Mouse (Mus musculus): ENCODE results near the gene Hoxd12. TPM values are rescaled to one million over a fixed set of nuclear protein-coding genes. Genes with fewer than 3 reads are reported as not detected.

Gene Hoxd12
- polyA plus RNA-seq (2016; fragmentation: Nextera tagmentation; extraction: Ambion mirVana), result 26.0 and 44.8 TPM in 2 replicates

DNA sequence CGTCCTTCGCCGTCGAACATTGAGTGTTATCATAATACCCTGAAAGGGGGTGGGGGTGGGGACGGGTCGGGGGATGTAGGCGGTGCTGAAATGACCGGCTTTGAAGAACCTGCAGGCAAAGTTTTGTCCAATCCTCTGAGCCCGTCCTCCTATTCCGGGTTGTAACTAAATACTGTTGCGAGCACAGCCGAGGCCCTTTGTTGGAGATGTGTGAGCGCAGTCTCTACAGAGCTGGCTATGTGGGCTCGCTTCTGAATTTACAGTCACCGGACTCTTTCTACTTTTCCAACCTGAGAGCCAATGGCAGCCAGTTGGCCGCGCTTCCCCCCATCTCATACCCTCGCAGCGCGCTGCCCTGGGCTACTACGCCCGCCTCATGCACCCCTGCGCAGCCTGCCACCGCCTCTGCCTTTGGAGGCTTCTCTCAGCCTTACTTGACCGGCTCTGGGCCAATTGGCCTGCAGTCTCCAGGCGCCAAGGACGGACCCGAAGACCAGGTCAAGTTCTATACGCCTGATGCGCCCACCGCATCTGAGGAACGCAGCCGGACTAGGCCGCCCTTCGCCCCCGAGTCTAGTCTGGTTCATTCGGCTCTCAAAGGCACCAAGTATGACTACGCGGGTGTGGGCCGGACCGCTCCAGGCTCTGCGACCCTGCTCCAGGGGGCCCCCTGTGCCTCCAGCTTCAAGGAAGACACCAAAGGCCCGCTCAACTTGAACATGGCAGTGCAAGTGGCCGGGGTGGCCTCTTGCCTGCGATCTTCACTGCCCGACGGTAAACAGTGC lies at the start of gene Hoxd12:
Gene Hoxd12, plus strand, starts transcription at position 133 of the 785 bp plus-strand sequence.
- Histone ChIP-seq H3K27me3 (ENCODE audit: low read depth, poor library complexity, severe bottlenecking) (peaks cover 100% of the 10 kb centered on the region), H3K4me1 (peaks cover 90% of the 10 kb centered on the region), H3K9me3 (replicated peaks) (no peaks in the 10 kb centered on the region), H3K4me3 (peak within 1 kb of the TSS; percentile 80), H3K36me3 (no peaks in the 10 kb centered on the region), H3K27ac (peak within 1 kb of the TSS; percentile 90)
- WGBS, result 1% methylated on average over 47 of the region's 47 CpGs
- DNase-seq (ENCODE audit: low spot score), result peak; percentile 77

DNA sequence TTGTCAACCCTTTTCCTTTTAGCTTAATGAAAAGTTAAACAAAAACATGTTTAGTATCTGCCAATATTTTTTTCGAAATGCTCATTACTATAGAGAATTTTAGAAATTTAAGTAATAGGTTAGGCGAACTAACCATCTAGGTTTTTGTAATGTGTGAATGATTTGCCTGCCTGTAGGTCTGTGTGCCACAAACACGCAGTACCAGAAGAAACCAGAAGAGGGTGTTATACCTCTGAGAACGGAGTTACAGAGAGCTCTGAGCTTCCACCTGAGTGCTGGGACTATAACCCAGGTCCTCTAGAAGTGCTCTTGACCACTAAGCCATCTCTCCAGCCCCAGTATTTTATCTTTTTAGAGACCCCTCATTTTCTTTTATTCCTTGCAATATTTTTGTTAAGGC lies 39.4 kb upstream of the Hoxd12 start:
- Histone ChIP-seq H3K4me1 (no peaks in the 10 kb centered on the region), H3K27me3 (ENCODE audit: low read depth, poor library complexity, severe bottlenecking) (peaks cover 13% of the 10 kb centered on the region), H3K9me3 (replicated peaks) (no peaks in the 10 kb centered on the region), H3K36me3 (no peaks in the 10 kb centered on the region), H3K27ac (no peak overlapping the region), H3K4me3 (no peak overlapping the region)
- WGBS, result 71% methylated on average over 4 of the region's 4 CpGs
- DNase-seq (ENCODE audit: low spot score), result no peak

DNA sequence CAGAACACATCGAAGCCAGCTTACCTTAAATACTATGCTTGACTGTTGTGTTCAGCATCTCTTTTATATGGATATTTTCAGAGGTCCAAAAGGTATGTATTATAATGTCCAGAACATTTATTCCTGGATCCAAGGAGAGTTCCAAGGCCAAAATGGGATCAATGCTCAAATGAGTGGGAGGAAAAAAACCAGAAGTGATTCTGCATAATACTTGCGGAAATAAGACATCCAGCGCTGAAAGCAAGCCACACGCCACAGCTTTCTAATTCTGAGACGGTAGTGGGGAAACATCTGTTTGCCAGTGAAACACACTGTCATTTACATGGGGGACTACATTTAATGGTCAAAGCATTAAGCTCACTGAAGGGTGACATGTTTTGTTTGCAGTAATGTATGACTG lies 32.4 kb upstream of the Hoxd12 start:
- H3K4me3 ChIP-seq, result no peak overlapping the region
- WGBS, result 81% methylated on average over 5 of the region's 5 CpGs
- no peaks in the 10 kb centered on the region for H3K36me3 ChIP-seq
- H3K9me3 ChIP-seq (replicated peaks), result no peaks in the 10 kb centered on the region
- H3K4me1 ChIP-seq, result peaks cover 6% of the 10 kb centered on the region
- H3K27ac ChIP-seq, result no peak overlapping the region
- DNase-seq (ENCODE audit: low spot score), result no peak
- peaks cover 68% of the 10 kb centered on the region for H3K27me3 ChIP-seq (ENCODE audit: low read depth, poor library complexity, severe bottlenecking)

- no peaks in the 10 kb centered on the region for H3K9me3 ChIP-seq (replicated peaks)
- no peak for DNase-seq (ENCODE audit: low spot score)
- no peak overlapping the region for H3K27ac ChIP-seq
- 89% methylated on average over 3 of the region's 3 CpGs for WGBS
- H3K4me3 ChIP-seq, result no peak overlapping the region
- no peaks in the 10 kb centered on the region for H3K36me3 ChIP-seq
- peaks cover 36% of the 10 kb centered on the region for H3K4me1 ChIP-seq
- H3K27me3 ChIP-seq (ENCODE audit: low read depth, poor library complexity, severe bottlenecking), result peaks cover 87% of the 10 kb centered on the region
Observed at GRCm38 (mm10) chr2:74645631-74646030, 29.2 kb upstream of the Hoxd12 start.

DNA sequence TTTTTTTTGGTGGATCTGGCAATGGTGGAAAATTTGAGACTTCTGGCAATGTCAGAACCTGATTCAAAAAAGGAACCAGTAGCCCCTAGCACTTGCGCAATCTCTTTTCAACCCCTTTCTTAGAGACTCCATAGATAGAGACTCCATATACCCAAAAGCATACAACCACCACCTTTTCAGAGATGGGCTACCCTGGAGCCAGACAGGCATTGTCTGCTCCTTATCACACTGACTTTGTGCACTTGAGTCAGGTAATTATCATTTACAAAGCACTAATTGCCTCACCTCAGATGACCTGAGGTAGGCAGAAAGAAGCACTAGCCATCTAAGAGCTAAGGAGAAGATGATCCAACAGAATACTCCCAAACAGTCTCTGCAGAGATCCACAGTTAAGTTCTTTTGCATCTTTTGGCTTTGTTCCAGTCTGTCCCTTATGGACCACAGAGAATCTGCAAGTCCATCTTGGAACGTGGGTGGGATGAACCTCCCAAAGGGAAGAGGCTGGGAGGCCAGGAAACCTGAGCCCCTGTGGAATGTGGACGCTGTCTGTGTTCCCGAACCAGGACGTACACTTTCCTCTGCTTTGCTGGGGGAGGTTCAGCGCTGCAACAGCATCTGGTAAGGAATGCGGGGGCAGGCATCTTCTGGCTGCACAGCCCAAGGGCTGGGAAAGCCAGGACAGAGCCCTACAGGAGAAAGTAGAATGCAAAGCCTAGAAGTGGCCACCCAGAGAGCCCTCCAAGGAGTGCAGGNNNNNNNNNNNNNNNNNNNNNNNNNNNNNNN lies 27.5 kb upstream of the Hoxd12 start:
- WGBS, result 16% methylated on average over 7 of the region's 7 CpGs
- Histone ChIP-seq H3K27ac (no peak overlapping the region), H3K4me1 (peaks cover 41% of the 10 kb centered on the region), H3K4me3 (no peak overlapping the region), H3K9me3 (replicated peaks) (no peaks in the 10 kb centered on the region), H3K27me3 (ENCODE audit: low read depth, poor library complexity, severe bottlenecking) (peaks cover 98% of the 10 kb centered on the region), H3K36me3 (no peaks in the 10 kb centered on the region)
- no peak for DNase-seq (ENCODE audit: low spot score)

GRCm38 (mm10) chr2:74652996-74653340 lies 21.8 kb upstream of the Hoxd12 start:
- Histone ChIP-seq H3K36me3 (no peaks in the 10 kb centered on the region), H3K27ac (no peak overlapping the region), H3K9me3 (replicated peaks) (no peaks in the 10 kb centered on the region), H3K27me3 (ENCODE audit: low read depth, poor library complexity, severe bottlenecking) (peaks cover 98% of the 10 kb centered on the region), H3K4me1 (peaks cover 55% of the 10 kb centered on the region), H3K4me3 (no peak overlapping the region)
- no peak for DNase-seq (ENCODE audit: low spot score)
- 38% methylated on average over 2 of the region's 2 CpGs for WGBS

DNA sequence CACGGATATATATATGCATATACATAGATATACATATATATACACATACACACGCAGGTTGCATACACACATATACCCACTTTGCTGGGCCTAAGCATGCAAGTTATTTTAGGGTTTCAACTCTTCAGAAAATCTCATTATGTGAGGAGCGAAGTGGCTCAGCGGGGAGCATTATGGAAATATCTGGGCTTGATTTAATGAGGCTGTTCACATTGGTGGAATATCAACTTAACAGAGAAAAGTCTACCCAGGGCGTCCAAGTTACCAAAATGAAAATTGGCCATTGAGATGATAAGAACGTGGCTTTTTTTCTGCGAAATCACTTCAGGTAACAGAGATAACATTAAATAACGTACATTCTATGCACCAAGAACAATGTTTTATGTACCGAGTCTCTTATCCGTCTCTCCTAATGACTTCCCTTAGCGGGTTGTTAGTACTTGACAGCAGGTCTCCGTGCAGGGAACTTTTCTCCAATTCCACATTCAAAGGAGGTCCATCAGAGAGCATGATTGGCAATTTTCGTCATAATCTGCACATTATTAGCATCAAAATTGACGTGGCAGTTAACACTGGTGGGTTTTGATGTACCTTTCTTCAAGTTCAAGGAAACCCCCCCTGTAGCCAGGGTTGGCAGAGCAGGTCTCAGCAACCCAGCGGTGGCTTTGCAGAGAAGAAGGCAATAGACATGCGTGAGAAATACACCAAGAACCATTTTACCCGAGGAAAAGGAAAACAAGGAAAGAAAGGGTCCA lies 20.9 kb upstream of the Hoxd12 start:
- no peaks in the 10 kb centered on the region for H3K36me3 ChIP-seq
- no peak for DNase-seq (ENCODE audit: low spot score)
- no peak overlapping the region for H3K27ac ChIP-seq
- no peak overlapping the region for H3K4me3 ChIP-seq
- no peaks in the 10 kb centered on the region for H3K9me3 ChIP-seq (replicated peaks)
- WGBS, result 14% methylated on average over 17 of the region's 17 CpGs
- peaks cover 54% of the 10 kb centered on the region for H3K4me1 ChIP-seq
- H3K27me3 ChIP-seq (ENCODE audit: low read depth, poor library complexity, severe bottlenecking), result peaks cover 98% of the 10 kb centered on the region

- Histone ChIP-seq H3K4me3 (peak overlapping the region; percentile 51), H3K4me1 (peaks cover 48% of the 10 kb centered on the region), H3K27me3 (ENCODE audit: low read depth, poor library complexity, severe bottlenecking) (peaks cover 98% of the 10 kb centered on the region), H3K27ac (peak overlapping the region; percentile 72), H3K9me3 (replicated peaks) (no peaks in the 10 kb centered on the region), H3K36me3 (no peaks in the 10 kb centered on the region)
- 5% methylated on average over 20 of the region's 20 CpGs for WGBS
- DNase-seq (ENCODE audit: low spot score), result peak; percentile 51
Observed at GRCm38 (mm10) chr2:74654743-74655419, 19.9 kb upstream of the Hoxd12 start.

DNA sequence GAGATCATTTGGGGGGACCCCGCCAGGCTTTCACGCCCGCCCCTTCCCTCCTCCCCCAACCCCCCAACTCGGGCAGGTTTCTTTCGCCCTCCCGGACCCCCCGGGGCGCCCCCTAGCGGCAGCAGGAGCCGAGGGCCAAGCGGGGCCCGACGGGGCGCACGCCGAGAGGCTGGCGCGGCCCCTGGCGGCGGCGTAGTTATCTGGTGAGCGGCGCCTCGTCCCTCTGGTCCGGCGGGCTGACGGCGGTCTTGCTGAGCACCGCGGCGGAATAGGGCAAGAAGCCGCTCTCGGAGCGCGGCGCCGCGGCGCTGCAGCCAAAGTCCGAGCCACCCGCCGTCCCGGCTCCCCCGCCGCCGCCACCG lies 19.4 kb upstream of the Hoxd12 start:
- Histone ChIP-seq H3K4me1 (peaks cover 43% of the 10 kb centered on the region), H3K27me3 (ENCODE audit: low read depth, poor library complexity, severe bottlenecking) (peaks cover 98% of the 10 kb centered on the region), H3K36me3 (no peaks in the 10 kb centered on the region), H3K9me3 (replicated peaks) (no peaks in the 10 kb centered on the region), H3K4me3 (peak overlapping the region; percentile 51), H3K27ac (peak overlapping the region; percentile 72)
- WGBS, result 1% methylated on average over 47 of the region's 47 CpGs
- peak; percentile 72 for DNase-seq (ENCODE audit: low spot score)

DNA sequence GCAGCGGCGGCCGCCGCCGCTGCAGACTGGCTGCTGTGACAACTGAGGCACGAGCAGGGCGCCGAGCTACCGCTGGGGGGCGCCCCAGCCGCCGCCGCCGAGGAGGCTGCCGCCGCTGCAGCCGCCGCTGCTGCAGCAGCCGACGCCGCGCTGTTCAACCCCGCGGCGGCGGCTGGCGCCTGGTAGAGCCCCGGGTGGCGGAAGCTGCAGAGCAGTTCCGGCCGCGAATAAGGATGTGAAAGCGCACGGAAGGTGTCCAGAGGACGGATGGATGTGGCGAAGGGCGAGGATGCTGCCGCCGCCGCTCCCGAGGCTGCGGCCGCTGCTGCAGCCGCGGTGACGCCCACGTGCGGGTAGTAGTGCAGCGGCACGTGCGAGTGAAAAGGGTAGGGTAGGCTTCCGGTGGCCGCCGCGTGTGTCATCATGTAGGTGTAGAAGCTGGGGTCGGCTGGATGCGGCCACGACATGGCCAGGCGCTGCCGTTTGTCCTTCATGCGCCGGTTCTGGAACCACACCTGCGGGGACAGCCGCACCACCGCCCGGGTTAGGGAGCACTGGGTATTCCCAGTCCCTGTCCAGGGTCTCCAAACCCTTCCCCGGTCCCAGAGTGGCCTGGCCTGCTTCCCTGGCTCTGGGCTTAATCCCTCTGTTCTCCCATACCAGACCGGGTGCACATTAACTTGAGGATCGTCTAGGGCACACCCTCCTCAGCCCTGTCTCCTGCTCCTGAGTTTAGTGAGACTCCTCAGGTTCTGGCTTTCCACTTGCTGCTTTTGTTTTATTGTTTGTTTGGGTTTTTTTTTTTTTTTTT lies 18.8 kb upstream of the Hoxd12 start:
- peak; percentile 76 for DNase-seq (ENCODE audit: low spot score)
- peaks cover 99% of the 10 kb centered on the region for H3K27me3 ChIP-seq (ENCODE audit: low read depth, poor library complexity, severe bottlenecking)
- WGBS, result under 1% methylated on average over 69 of the region's 69 CpGs

GRCm38 (mm10) chr2:74656632-74657021 lies 18.2 kb upstream of the Hoxd12 start:
- peak overlapping the region; percentile 25; the same call in 1 of the 2 replicates for H3K27ac ChIP-seq
- DNase-seq (ENCODE audit: low spot score), result peak; percentile 53

More for the DNA sequence above, 18.8 kb upstream of the Hoxd12 start:
- Histone ChIP-seq H3K9me3 (replicated peaks) (no peaks in the 10 kb centered on the region), H3K27ac (peak overlapping the region; percentile 72), H3K36me3 (no peaks in the 10 kb centered on the region), H3K4me3 (peak overlapping the region; percentile 51), H3K4me1 (peaks cover 41% of the 10 kb centered on the region)

More at GRCm38 (mm10) chr2:74656632-74657021, 18.2 kb upstream of the Hoxd12 start:
- Histone ChIP-seq H3K9me3 (replicated peaks) (no peaks in the 10 kb centered on the region), H3K36me3 (no peaks in the 10 kb centered on the region), H3K4me1 (peaks cover 44% of the 10 kb centered on the region), H3K4me3 (peak overlapping the region; percentile 51; the same call in 1 of the 2 replicates), H3K27me3 (ENCODE audit: low read depth, poor library complexity, severe bottlenecking) (peaks cover 99% of the 10 kb centered on the region)
- 5% methylated on average over 4 of the region's 4 CpGs for WGBS

All from limb, embryonic 10.5 days (tissue).